Mouse (Mus musculus) spleen, adult 2 months (tissue): Measurements from ENCODE around the gene Gm20388. TPM values are rescaled to one million over a fixed set of nuclear protein-coding genes. Genes with fewer than 3 reads are reported as not detected.

Experiments used
- DNase-seq, 2 experiments: peaks; one replicate each; pipeline versions ENCODE4 v3.0.0 to v3.0.0-alpha.2; 2012 to 2021; ENCODE audit warnings: low spot score in 2 of 2, low read depth in 1 of 2
- H3K27ac ChIP-seq: fragments of 200-500 bp; 2 replicates; pipeline ENCODE4 v1.5.1; 2012; ENCODE audit warnings: low read length, inconsistent platforms; ENCODE audit not compliant: insufficient read depth
- H3K27me3 ChIP-seq: fragments of 200-500 bp; 2 replicates; pipeline ENCODE4 v1.6.1; 2012; ENCODE audit warnings: mild to moderate bottlenecking, moderate library complexity, low read length, inconsistent platforms; ENCODE audit not compliant: control insufficient read depth, insufficient read depth
- H3K36me3 ChIP-seq: fragments of 200-500 bp; 2 replicates; pipeline ENCODE4 v1.6.1; 2012; ENCODE audit warnings: mild to moderate bottlenecking, low read length, inconsistent platforms; ENCODE audit not compliant: control insufficient read depth, insufficient read depth
- H3K4me1 ChIP-seq: fragments of 200-500 bp; 2 replicates; pipeline ENCODE4 v1.6.1; 2011; ENCODE audit warnings: inconsistent platforms; ENCODE audit not compliant: control insufficient read depth, insufficient read depth, insufficient read length
- H3K4me3 ChIP-seq: fragments of 200-500 bp; 2 replicates; pipeline ENCODE4 v1.5.1; 2011; ENCODE audit warnings: mild to moderate bottlenecking, inconsistent platforms; ENCODE audit not compliant: insufficient read depth, insufficient read length; ENCODE audit errors: extremely low read depth
- CTCF ChIP-seq: fragments of 200-500 bp; IDR thresholded peaks from 2 replicates; pipeline ENCODE4 v1.5.1; 2011; ENCODE audit warnings: mild to moderate bottlenecking, inconsistent platforms; ENCODE audit not compliant: insufficient read depth, insufficient read length, insufficient replicate concordance; ENCODE audit errors: extremely low read depth
- POLR2A ChIP-seq: fragments of 200-500 bp; IDR thresholded peaks from 2 replicates; pipeline ENCODE4 v1.6.1; 2011; ENCODE audit warnings: low read depth, low read length, inconsistent platforms
- WGBS: fragments of 180-500 bp; shearing (Covaris S2); methylation state at CpG from one replicate; pipeline ENCODE4 v1.1.7; 2018; 5-methylcytosine and 5-hydroxymethylcytosine counted together
- polyA plus RNA-seq: library from polyadenylated mRNA; depleted of rRNA; stranded (reverse); fragments of >200 nt; gene quantifications from 2 replicates; pipeline ENCODE4 v1.2.3, GENCODE M21; 2012

Gm20388 gene
- polyA plus RNA-seq, 1 experiment = 26.1 TPM

DNA sequence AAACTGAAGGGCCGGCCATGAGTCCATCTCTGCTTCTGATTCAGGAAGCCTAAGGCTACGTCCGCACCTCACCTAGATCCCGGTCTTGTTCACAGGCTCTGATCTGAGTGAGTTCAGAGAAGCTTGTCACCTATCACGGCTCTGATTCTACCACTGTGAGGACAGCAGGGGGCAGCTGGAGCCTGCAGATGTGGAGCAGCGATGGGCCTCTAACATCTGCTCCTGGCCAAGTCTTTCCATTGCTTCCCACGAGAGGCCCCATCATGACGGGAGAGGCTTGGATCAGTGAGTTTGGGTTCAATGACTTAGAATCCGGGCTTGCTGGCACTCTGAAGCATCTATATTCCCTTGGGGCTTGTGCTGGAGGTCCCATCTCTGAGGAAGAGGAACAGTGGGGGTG is 1963.4 kb downstream of the Gm20388 start:
- Histone ChIP-seq H3K4me1 (no peaks in the 10 kb centered on the region), H3K36me3 (no peaks in the 10 kb centered on the region), H3K27ac (no peak overlapping the region), H3K27me3 (no peaks in the 10 kb centered on the region), H3K4me3 (no peak overlapping the region)
- TF ChIP-seq POLR2A (no peak), CTCF (peak; percentile 31; the same call in 1 of the 2 replicates)
- DNase-seq = peak in 1 of 2 experiments; percentile 12
- WGBS = 62% methylated on average over 9 of the region's 9 CpGs

GRCm38 (mm10) chr8:121875045-121875444 is 1964.4 kb downstream of the Gm20388 start:
- Histone ChIP-seq H3K36me3 (no peaks in the 10 kb centered on the region), H3K4me1 (no peaks in the 10 kb centered on the region), H3K27ac (no peak overlapping the region), H3K27me3 (no peaks in the 10 kb centered on the region), H3K4me3 (no peak overlapping the region)
- TF ChIP-seq POLR2A (no peak), CTCF (no peak)
- DNase-seq = no peak
- 90% methylated on average over 3 of the region's 3 CpGs for WGBS

- TF ChIP-seq CTCF (no peak), POLR2A (no peak)
- 85% methylated on average over 9 of the region's 9 CpGs for WGBS
- Histone ChIP-seq H3K4me1 (no peaks in the 10 kb centered on the region), H3K4me3 (no peak overlapping the region), H3K27me3 (no peaks in the 10 kb centered on the region), H3K36me3 (0 out of 2 replicates have a peak, but pooled peaks cover under 1% of the 10 kb centered on the region), H3K27ac (no peak overlapping the region)
- DNase-seq = no peak
These were observed 1964.9 kb downstream of the Gm20388 start for GRCm38 (mm10) chr8:121875517-121875916.

- TF ChIP-seq CTCF (no peak), POLR2A (no peak)
- H3K4me3 ChIP-seq = no peak overlapping the region
- WGBS = 7% methylated on average over 5 of the region's 5 CpGs
- DNase-seq = no peak
- H3K27ac ChIP-seq = no peak overlapping the region
- peaks cover 5% of the 10 kb centered on the region; the same call in 1 of the 2 replicates for H3K36me3 ChIP-seq
- no peaks in the 10 kb centered on the region for H3K27me3 ChIP-seq
- no peaks in the 10 kb centered on the region for H3K4me1 ChIP-seq
These were observed 1966.6 kb downstream of the Gm20388 start for GRCm38 (mm10) chr8:121877212-121877611.

DNA sequence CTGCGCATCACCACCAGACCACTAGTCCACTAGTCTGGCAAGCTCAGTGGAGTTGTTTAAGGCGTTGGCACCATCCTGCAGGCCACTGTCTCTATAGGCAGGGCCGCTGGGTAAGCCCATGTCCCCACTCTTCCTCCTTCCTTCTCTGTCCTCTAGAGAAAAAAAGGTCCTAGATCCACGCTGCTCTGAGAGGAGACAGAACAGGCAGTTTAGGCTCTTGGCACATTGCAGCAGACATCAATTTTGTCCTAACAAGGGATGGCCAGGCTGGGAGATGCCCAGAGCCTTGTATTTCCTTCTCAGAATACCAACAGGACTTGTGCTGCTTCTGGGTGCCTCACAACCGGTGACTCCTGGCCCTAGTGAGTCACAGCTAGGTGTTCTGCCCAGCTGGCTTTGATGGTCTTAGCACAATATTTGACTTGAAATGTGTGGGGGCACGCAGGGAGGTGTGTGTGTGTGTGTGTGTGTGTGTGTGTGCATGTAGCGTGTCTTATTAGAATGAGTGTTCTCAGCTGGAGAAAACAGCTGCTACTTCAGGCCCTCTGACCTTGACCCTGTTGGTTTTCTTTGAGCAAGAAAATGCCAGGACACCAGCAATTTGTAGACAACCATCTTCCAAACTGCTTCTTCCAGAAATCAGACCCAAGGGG is 1967.3 kb downstream of the Gm20388 start:
- DNase-seq = no peak
- 82% methylated on average over 7 of the region's 7 CpGs for WGBS
- peaks cover 7% of the 10 kb centered on the region for H3K36me3 ChIP-seq
- H3K27me3 ChIP-seq = no peaks in the 10 kb centered on the region
- H3K4me1 ChIP-seq = no peaks in the 10 kb centered on the region
- no peak overlapping the region for H3K4me3 ChIP-seq
- H3K27ac ChIP-seq = no peak overlapping the region
- TF ChIP-seq CTCF (no peak), POLR2A (no peak)

- H3K36me3 ChIP-seq = peaks cover 17% of the 10 kb centered on the region
- WGBS = 89% methylated on average over 3 of the region's 3 CpGs
These were observed 1969.1 kb downstream of the Gm20388 start for GRCm38 (mm10) chr8:121879712-121880111.

DNA sequence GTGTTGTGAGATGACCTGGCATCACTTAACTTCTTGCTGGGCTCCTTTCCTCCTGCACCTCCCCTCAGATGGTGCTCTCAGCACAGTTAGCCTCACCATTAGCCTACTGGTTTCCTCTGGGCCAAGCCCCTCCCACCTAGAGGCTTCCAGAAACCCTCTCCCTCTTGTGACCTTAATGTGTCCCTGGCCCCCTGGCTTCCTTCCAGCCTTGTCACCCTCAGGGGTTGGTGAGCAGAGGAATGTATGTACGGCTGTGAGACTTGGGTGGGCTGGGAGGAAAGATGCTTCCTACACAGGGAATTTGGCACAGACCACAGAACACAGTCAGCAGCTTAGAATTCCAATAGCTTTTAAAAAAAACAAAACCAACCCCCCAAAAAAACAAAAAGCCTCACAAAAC is 1970.2 kb downstream of the Gm20388 start:
- H3K27me3 ChIP-seq = no peaks in the 10 kb centered on the region
- no peak overlapping the region for H3K4me3 ChIP-seq
- no peak for DNase-seq
- TF ChIP-seq POLR2A (no peak), CTCF (no peak)
- H3K27ac ChIP-seq = no peak overlapping the region
- WGBS = 89% methylated on average over 1 of the region's 1 CpGs
- no peaks in the 10 kb centered on the region for H3K4me1 ChIP-seq
- H3K36me3 ChIP-seq = peaks cover 27% of the 10 kb centered on the region

More at GRCm38 (mm10) chr8:121879712-121880111, 1969.1 kb downstream of the Gm20388 start:
- TF ChIP-seq CTCF (no peak), POLR2A (no peak)
- H3K27me3 ChIP-seq = no peaks in the 10 kb centered on the region
- H3K27ac ChIP-seq = no peak overlapping the region
- no peak for DNase-seq
- no peak overlapping the region for H3K4me3 ChIP-seq
- H3K4me1 ChIP-seq = no peaks in the 10 kb centered on the region
